Mouse (Mus musculus): ENCODE measurements at regions not wholly inside any gene's neighbourhood (a gene's known extent, or its start where the extent isn't known, plus 50 kb on each side); places are given as distances from the start of the nearest gene placed in this dataset.

GRCm38 (mm10) chr8:103983860-103984594 lies 117.4 kb upstream of the Cdh5 start:
- DNase-seq, result no peak

- DNase-seq, result no peak
These were observed 115.8 kb upstream of the Cdh5 start for GRCm38 (mm10) chr8:103985640-103986039.

GRCm38 (mm10) chr8:103993897-103994296 lies 107.5 kb upstream of the Cdh5 start:
- no peak for DNase-seq

DNA sequence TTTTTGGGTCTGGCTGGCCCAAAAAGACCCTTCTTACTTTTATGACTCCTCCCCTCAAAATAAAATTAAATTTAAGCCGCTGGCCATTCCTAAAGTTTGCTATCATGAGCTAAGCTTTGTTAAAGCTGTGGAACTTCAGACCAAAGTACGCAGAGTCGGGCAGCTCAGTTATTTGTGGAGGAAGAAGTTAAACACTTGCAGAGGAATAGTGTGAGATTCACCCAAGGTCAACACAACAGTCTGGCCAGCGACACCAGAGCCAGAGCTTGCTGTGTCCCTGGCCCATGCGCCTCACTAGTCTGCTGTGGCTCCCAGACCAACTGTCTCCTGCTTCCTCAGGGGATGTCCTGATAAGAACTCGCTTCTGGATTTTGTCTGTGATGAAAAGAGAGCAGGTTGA lies 103.3 kb upstream of the Cdh5 start:
- DNase-seq, result no peak

- DNase-seq, result no peak
These were observed 94.2 kb upstream of the Cdh5 start for GRCm38 (mm10) chr8:104007209-104007608.

DNA sequence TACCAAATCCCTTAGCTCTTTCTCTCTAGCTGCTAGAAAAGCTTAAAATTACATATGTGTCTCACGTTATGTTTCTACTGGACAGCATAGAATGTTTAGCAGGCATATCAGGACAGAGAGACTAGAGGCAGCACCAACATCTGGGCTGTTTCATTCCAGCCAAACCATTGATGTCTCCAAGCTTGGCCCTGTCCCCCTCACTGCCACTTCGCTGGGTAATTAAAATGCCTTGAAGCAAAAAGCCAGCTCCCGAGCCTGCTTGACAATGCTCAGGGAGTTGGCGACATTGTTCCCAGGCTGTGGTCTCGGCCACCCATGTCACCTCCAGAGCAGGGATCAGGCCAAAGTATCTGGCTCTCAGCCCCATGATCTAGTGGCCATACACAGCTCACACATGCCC lies 92.7 kb upstream of the Cdh5 start:
- DNase-seq, result no peak

DNA sequence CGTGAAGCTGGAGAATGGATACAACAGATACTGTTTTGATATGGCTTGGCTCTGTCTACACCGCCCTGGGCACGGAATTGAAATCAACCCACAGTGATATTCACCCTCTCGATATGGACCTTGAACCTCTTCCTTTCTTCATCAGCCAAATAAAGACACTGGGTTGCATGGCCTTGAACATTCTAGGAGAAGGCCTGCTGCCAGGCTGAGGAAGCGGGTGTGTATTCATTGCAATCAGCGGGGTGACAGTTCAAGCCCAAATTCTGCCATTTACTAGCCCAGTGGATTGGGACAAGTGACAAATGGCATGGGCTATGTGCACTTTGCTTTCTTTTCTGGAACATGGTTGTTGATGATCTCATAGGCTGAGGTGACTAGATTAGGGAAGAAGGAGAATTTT lies 92.1 kb upstream of the Cdh5 start:
- no peak for DNase-seq

DNA sequence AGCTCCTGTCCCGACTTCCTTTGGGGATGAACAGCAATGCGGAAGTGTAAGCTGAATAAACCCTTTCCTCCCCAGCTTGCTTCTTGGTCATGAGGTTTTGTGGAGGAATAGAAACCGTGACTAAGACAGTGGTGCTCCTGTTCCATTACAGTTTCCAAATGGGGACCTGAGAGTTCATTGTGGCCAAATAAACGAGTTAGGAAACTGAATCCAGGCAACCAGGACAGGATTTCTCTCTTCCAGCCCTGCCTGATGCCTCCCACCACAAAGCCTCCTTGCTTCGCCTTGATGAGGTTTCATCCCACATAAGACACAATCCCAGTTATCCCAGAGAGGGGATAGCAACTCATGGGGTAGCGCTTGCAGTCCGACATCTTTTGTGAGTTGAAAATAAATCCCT lies 79.2 kb upstream of the Cdh5 start:
- DNase-seq, result no peak

DNA sequence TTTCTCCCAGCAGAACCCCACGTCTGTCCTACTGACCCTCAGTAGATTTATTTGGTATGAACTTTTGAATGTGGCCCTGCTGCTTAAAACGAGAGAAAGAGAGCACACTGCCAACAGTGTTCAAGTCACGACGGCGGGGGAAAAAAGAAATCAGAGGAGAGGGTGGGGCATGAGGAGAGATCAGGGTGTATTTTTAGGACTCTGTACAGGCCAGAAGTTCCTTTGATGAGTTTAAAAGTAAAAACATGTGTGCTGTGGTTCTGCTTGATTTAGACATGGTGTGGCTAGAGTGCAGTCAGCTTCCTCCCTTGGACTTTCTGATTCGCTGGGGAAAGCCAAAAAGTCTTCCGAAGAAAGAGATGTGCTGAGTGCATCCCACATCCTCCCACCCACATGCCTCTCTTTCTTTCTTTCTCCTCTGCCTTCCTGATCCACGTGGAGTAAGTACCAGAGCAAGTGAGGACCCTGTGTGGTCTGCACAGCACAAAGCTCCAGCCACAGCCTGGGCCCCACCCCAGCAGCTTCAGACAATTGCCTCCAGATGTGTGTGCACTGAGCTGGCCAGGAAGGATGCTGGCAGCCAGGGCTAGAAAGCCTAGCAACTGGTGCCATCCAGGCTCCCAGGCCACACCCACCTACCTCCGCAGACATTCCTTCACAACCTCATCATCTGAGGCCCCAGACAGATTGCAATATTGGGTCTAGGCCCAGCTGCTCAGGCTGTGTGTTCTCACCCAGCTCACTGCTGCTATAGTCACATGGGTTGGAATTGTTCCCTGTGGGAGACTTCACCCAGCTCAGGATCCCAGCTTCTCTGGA lies 78.5 kb upstream of the Cdh5 start:
- DNase-seq, result no peak

- DNase-seq, result peak; percentile 62
These were observed 74.1 kb upstream of the Cdh5 start for GRCm38 (mm10) chr8:104027161-104027821.

DNA sequence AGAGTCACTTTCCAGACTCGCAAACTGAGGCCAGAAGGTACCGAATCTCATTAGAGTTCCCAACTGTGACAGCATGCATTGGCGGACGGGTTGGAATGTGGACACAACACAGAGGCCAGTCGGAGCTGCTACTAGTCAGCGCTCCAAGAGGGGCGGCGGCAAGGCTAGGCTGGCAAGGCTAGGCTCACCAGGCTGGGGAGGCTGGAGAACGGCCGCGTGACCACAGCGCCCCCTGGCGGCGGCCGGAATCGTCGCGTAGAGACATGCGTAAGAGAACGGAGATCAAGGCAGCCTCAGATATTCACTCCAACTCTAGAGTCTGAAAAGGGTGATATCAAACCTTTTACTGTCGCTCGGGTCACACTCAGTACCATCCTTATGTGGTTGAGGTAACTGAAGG lies 72.8 kb upstream of the Cdh5 start:
- DNase-seq, result peak; percentile 92

- DNase-seq, result no peak
These were observed 69.2 kb upstream of the Cdh5 start for GRCm38 (mm10) chr8:104032179-104032578.

GRCm38 (mm10) chr8:104033148-104033547 lies 68.3 kb upstream of the Cdh5 start:
- no peak for DNase-seq

DNA sequence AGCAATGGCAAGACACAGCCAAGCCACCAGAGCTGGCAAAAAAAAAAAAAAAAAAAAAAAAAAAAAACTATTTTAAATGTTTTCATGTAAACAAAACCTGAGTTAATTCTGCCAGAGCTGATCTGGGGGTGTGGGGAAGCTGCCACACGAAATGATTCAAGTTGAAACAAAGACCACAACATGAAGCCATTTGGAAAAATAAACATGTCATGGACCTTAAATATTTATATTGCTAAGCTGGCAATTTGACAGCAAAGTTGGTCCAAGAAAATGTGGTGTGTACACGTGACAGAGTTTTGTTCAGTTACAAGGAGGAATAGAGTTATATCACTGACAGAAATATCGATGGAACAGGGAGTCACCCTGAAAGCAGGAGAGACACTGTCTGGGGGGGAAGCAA lies 67.1 kb upstream of the Cdh5 start:
- no peak for DNase-seq

DNA sequence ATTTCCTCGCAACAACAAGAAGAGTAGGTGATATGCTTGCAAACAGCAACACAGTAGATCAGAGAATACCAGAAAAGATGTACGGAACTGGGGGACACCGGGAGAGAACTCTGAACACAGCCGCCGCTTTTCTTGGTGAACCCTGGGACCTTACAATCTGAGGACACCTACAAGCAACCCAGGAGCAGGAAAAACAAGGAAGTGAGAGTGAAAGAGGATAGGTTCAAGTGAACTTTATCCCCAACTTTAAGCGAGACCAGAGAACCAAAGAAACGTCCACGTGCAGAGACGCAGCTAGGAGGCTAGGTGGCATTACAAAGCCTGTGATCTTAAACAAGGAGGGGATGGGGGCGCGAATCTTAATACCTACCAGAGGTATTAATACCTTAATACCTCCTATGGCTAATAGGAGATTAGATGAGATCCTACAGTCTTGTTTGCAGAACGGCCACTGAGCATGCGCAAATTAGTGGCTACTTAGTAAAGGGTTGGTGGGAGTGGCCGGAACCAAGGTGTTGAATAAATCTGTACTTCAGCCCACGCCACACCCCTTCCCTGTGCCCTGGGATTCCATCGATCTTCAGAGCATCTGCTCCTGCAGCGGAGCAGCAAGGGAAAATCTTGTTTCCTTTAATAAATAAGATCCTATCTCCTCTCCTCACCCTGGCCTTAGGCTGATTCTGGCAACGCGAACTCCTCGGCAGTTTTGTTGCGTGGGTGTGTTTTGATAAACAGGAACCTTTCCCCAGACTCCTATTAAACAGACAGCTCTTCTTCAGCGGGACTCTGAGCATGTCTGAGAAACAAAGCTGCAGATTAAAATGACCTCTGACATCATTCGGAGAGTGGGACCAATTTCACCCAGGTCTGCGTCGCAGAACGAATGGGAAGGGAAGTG lies 64.6 kb upstream of the Cdh5 start:
- no peak for DNase-seq

- DNase-seq, result no peak
These were observed 63.8 kb upstream of the Cdh5 start for GRCm38 (mm10) chr8:104037611-104038010.

GRCm38 (mm10) chr8:104039526-104039925 lies 61.9 kb upstream of the Cdh5 start:
- no peak for DNase-seq

- no peak for DNase-seq
These were observed 59.9 kb upstream of the Cdh5 start for GRCm38 (mm10) chr8:104041522-104041921.

GRCm38 (mm10) chr8:104042434-104042833 lies 59.0 kb upstream of the Cdh5 start:
- DNase-seq, result peak; percentile 48

- DNase-seq, result no peak
These were observed 53.4 kb upstream of the Cdh5 start for GRCm38 (mm10) chr8:104048037-104048436.

- no peak for DNase-seq
These were observed 52.2 kb upstream of the Cdh5 start for GRCm38 (mm10) chr8:104049181-104049580.

DNA sequence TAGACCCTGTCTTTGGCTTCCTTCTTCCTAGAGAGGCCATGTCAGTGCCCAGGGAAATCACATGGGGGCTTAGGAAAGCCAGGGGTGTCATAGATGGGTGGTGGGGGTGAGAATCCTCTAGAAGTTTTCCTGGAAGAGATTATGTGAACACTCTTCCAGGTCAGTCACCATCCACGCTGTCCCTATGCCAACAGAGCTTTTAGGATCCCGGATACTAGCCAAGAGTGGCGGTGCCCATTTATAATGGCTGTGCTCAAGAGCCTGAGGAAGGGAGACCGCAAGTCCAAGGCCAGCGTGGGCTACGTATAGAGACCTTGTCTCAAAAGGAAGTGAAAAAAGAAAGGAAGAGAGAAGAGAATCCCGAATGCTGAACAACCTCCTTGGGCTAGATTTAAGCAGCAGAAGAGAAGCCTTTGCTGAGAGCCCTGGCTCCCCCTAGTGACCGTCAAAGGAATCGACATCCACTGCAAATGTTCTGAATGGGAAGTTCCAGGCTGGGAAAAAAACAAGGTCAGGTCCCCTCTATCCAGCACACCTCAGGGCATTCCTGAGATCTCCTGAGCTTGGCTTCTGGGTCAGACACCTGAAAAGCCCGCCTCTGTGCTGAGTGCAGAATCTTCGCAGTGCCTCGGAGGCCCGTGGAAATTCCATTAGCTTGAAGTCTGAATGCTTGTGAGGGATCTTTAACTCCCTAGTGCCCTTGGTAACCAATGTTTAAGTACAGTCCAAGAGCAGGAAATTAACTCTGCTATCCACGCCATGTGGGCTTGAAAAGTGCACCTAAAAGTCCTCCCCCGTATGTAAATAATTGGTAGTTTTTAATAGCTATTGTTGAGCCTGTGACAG lies 50.5 kb upstream of the Cdh5 start:
- peak; percentile 84 for DNase-seq

All from kidney, postnatal 10 days (tissue).